Mouse (Mus musculus) ovary, adult 2 months (tissue): ENCODE measurements around the gene Dok5. TPM values are rescaled to one million over a fixed set of nuclear protein-coding genes. Genes with fewer than 3 reads are reported as not detected.

Source experiments
- polyA plus RNA-seq: library from polyadenylated mRNA; depleted of rRNA; stranded (reverse); fragments of >200 nt; gene quantifications from 2 replicates; pipeline ENCODE4 v1.2.3, GENCODE M21; 2012; rRNA removed

Gene Dok5
- polyA plus RNA-seq = 0.87 and 1.0 TPM in 2 replicates

GRCm38 (mm10) chr2:170731632-170732561 is at the start of gene Dok5:
Gene Dok5 (plus strand): TSS chr2:170731807.

Other genes starting within 250 kb of the Dok5 start
- gene Pfdn4, start 235.4 kb upstream of the Dok5 start, polyA plus RNA-seq = 4.8 and 6.8 TPM in 2 replicates
- gene Cyp24a1, start 234.7 kb upstream of the Dok5 start, polyA plus RNA-seq = 0.03 TPM in 1 of 2 replicates, not detected in the other
- gene 4930470P17Rik, start 129.8 kb upstream of the Dok5 start, polyA plus RNA-seq = not detected in 2 replicates